Mouse (Mus musculus): ENCODE measurements around the gene Ing2.

DNA sequence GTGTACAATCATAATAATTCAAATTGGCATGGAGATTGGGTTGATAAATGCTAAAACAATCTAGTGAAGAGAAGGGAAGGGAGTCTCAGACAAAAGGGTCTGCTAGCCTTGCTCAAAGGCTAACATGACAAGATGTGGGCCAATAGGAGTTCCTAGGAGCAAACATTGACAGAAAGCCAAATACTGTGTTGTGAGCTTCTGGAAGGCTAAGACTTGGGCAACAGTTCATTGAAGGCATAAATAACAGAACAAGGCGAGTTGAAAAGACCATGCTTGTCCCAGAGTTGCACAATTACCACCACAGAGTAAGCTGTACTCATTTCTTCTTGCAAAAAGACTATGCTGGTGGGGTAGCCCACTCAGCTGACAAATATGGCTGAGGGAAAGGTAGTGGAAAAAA is 22.3 kb upstream of the Ing2 start:
- no peak for TF ChIP-seq CTCF (conservative IDR thresholded peaks at IDR 0.05; ENCODE audit: insufficient read depth, insufficient read length, low read depth, low read length)
- no peak for TF ChIP-seq POLR2A (IDR thresholded peaks at IDR 0.05; ENCODE audit: low read depth, low read length)

All from kidney, adult 2 months (tissue).